Mouse (Mus musculus): ENCODE results near the gene Gpt2. TPM values are rescaled to one million over a fixed set of nuclear protein-coding genes. Genes with fewer than 3 reads are reported as not detected.
A peak's percentile ranks its signal among the peaks of the same experiment; 100 is the strongest.

Gpt2 gene
- polyA plus RNA-seq, 1 experiment from 2014 or later: 25.7 TPM

DNA sequence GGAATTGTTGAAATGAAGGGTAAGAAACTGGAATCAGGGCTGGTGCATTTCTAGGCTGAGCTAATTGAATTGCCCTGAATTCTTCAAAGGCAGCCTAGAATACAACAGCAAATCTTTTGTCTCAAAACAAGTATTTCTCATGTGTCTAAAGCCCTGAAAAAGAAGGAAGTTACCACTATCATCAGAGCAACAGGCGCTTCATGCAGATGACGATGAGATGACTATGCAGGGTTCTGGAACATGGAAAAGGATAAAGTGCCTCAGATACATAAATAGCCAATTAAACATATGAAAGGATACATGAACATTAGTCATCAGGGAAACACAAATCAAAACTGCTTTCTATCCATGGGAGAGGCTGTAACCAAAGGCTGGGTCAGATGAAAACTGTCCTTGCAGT is 44.0 kb downstream of the Gpt2 start:
- peaks cover 19% of the 10 kb centered on the region for H3K36me3 ChIP-seq (ENCODE audit: control insufficient read depth, insufficient read depth, low read length)
- ATAC-seq (replicated peaks; ENCODE audit: low FRiP score): no peak
- no peak overlapping the region for H3K27ac ChIP-seq (ENCODE audit: low read depth, low read length)
- H3K4me1 ChIP-seq (replicated peaks; ENCODE audit: control insufficient read depth, insufficient read depth, low read length): no peaks in the 10 kb centered on the region
- H3K4me3 ChIP-seq (ENCODE audit: low read depth, low read length): no peak overlapping the region
- 90% methylated on average over 2 of the region's 2 CpGs for WGBS
- no peaks in the 10 kb centered on the region for H3K9me3 ChIP-seq (ENCODE audit: control insufficient read depth, low read length)
- no peak overlapping the region for H3K9ac ChIP-seq (ENCODE audit: low read depth, low read length)
- H3K27me3 ChIP-seq (replicated peaks; ENCODE audit: control insufficient read depth, insufficient read depth, low read length): no peaks in the 10 kb centered on the region
- no peak overlapping the region for H3K4me2 ChIP-seq
- DNase-seq (ENCODE audit: low spot score): no peak

- Histone ChIP-seq H3K4me3 (ENCODE audit: low read depth, low read length) (no peak overlapping the region), H3K4me2 (no peak overlapping the region), H3K4me1 (replicated peaks; ENCODE audit: control insufficient read depth, insufficient read depth, low read length) (peaks cover 3% of the 10 kb centered on the region; the same call in 1 of the 2 replicates), H3K9ac (ENCODE audit: low read depth, low read length) (no peak overlapping the region), H3K9me3 (ENCODE audit: control insufficient read depth, low read length) (no peaks in the 10 kb centered on the region), H3K27me3 (replicated peaks; ENCODE audit: control insufficient read depth, insufficient read depth, low read length) (no peaks in the 10 kb centered on the region), H3K36me3 (ENCODE audit: control insufficient read depth, insufficient read depth, low read length) (peaks cover 36% of the 10 kb centered on the region), H3K27ac (ENCODE audit: low read depth, low read length) (no peak overlapping the region)
- DNase-seq (ENCODE audit: low spot score) (no peak), ATAC-seq (replicated peaks; ENCODE audit: low FRiP score) (no peak)
- WGBS: 93% methylated on average over 1 of the region's 1 CpGs
Observed at GRCm38 (mm10) chr8:85551934-85552333, 59.6 kb downstream of the Gpt2 start.

GRCm38 (mm10) chr8:85554391-85555180 is 62.2 kb downstream of the Gpt2 start:
- ATAC-seq (replicated peaks; ENCODE audit: low FRiP score) (peak; percentile 88), DNase-seq (ENCODE audit: low spot score) (no peak)
- Histone ChIP-seq H3K27ac (ENCODE audit: low read depth, low read length) (peak overlapping the region; percentile 82), H3K36me3 (ENCODE audit: control insufficient read depth, insufficient read depth, low read length) (peaks cover 17% of the 10 kb centered on the region), H3K27me3 (replicated peaks; ENCODE audit: control insufficient read depth, insufficient read depth, low read length) (no peaks in the 10 kb centered on the region), H3K4me1 (replicated peaks; ENCODE audit: control insufficient read depth, insufficient read depth, low read length) (peaks cover 3% of the 10 kb centered on the region; the same call in 1 of the 2 replicates), H3K4me2 (peak overlapping the region; percentile 77), H3K9me3 (ENCODE audit: control insufficient read depth, low read length) (no peaks in the 10 kb centered on the region), H3K9ac (ENCODE audit: low read depth, low read length) (peak overlapping the region; percentile 89), H3K4me3 (ENCODE audit: low read depth, low read length) (peak overlapping the region; percentile 97)
- WGBS: under 1% methylated on average over 63 of the region's 66 CpGs

- peak within 1 kb of the TSS; percentile 97 for H3K4me3 ChIP-seq (ENCODE audit: low read depth, low read length)
- peak within 1 kb of the TSS; percentile 89 for H3K9ac ChIP-seq (ENCODE audit: low read depth, low read length)
- H3K4me1 ChIP-seq (replicated peaks; ENCODE audit: control insufficient read depth, insufficient read depth, low read length): peaks cover 3% of the 10 kb centered on the region; the same call in 1 of the 2 replicates
- H3K4me2 ChIP-seq: peak within 1 kb of the TSS; percentile 78
- DNase-seq (ENCODE audit: low spot score): peak; percentile 94
- H3K36me3 ChIP-seq (ENCODE audit: control insufficient read depth, insufficient read depth, low read length): peaks cover 17% of the 10 kb centered on the region
- H3K27me3 ChIP-seq (replicated peaks; ENCODE audit: control insufficient read depth, insufficient read depth, low read length): no peaks in the 10 kb centered on the region
- ATAC-seq (replicated peaks; ENCODE audit: low FRiP score): peak; percentile 94
- peak within 1 kb of the TSS; percentile 82 for H3K27ac ChIP-seq (ENCODE audit: low read depth, low read length)
- no peaks in the 10 kb centered on the region for H3K9me3 ChIP-seq (ENCODE audit: control insufficient read depth, low read length)
- WGBS: under 1% methylated on average over 59 of the region's 77 CpGs
Observed at GRCm38 (mm10) chr8:85555181-85556145, 63.1 kb downstream of the Gpt2 start, which contains the start of gene Dnaja2. Gene Dnaja2 (minus strand): TSS chr8:85555344.

- Histone ChIP-seq H3K4me2 (no peak overlapping the region), H3K9me3 (ENCODE audit: control insufficient read depth, low read length) (no peaks in the 10 kb centered on the region), H3K4me3 (ENCODE audit: low read depth, low read length) (no peak overlapping the region), H3K36me3 (ENCODE audit: control insufficient read depth, insufficient read depth, low read length) (peaks cover 5% of the 10 kb centered on the region; the same call in 1 of the 2 replicates), H3K27me3 (replicated peaks; ENCODE audit: control insufficient read depth, insufficient read depth, low read length) (no peaks in the 10 kb centered on the region), H3K4me1 (replicated peaks; ENCODE audit: control insufficient read depth, insufficient read depth, low read length) (peaks cover 3% of the 10 kb centered on the region; the same call in 1 of the 2 replicates), H3K9ac (ENCODE audit: low read depth, low read length) (no peak overlapping the region), H3K27ac (ENCODE audit: low read depth, low read length) (no peak overlapping the region)
- WGBS: 70% methylated on average over 2 of the region's 2 CpGs
- ATAC-seq (replicated peaks; ENCODE audit: low FRiP score) (no peak), DNase-seq (ENCODE audit: low spot score) (no peak)
Observed at GRCm38 (mm10) chr8:85556986-85557600, 64.7 kb downstream of the Gpt2 start.

DNA sequence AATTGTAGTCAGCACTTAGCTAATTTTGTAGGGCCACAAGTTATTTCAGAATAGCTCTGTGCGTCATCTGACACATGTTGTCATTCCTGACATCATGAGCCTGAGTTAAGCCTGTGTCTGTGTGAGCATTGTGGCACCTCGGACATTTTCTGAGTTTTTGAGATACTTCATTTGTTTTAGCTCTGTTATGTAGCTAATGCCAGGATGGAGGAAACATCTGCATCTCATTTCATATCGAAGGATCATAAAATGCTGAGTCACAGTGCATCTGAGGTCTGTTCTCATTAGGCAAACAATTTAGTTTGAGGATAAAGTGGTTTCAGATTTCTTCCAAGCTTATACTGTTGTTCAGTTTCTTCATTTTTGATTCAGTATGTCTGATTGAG is 65.2 kb downstream of the Gpt2 start:
- H3K9me3 ChIP-seq (ENCODE audit: control insufficient read depth, low read length): no peaks in the 10 kb centered on the region
- H3K27ac ChIP-seq (ENCODE audit: low read depth, low read length): no peak overlapping the region
- H3K4me3 ChIP-seq (ENCODE audit: low read depth, low read length): no peak overlapping the region
- ATAC-seq (replicated peaks; ENCODE audit: low FRiP score) (no peak), DNase-seq (ENCODE audit: low spot score) (no peak)
- no peaks in the 10 kb centered on the region for H3K27me3 ChIP-seq (replicated peaks; ENCODE audit: control insufficient read depth, insufficient read depth, low read length)
- no peak overlapping the region for H3K9ac ChIP-seq (ENCODE audit: low read depth, low read length)
- peaks cover 3% of the 10 kb centered on the region; the same call in 1 of the 2 replicates for H3K36me3 ChIP-seq (ENCODE audit: control insufficient read depth, insufficient read depth, low read length)
- no peak overlapping the region for H3K4me2 ChIP-seq
- peaks cover 3% of the 10 kb centered on the region; the same call in 1 of the 2 replicates for H3K4me1 ChIP-seq (replicated peaks; ENCODE audit: control insufficient read depth, insufficient read depth, low read length)
- 76% methylated on average over 3 of the region's 3 CpGs for WGBS

GRCm38 (mm10) chr8:85559201-85559600 is 66.8 kb downstream of the Gpt2 start:
- WGBS: 69% methylated on average over 1 of the region's 1 CpGs
- Histone ChIP-seq H3K9ac (ENCODE audit: low read depth, low read length) (no peak overlapping the region), H3K27ac (ENCODE audit: low read depth, low read length) (no peak overlapping the region)

GRCm38 (mm10) chr8:85559966-85560365 is 67.6 kb downstream of the Gpt2 start:
- DNase-seq (ENCODE audit: low spot score) (no peak), ATAC-seq (replicated peaks; ENCODE audit: low FRiP score) (no peak)
- Histone ChIP-seq H3K27ac (ENCODE audit: low read depth, low read length) (no peak overlapping the region), H3K9ac (ENCODE audit: low read depth, low read length) (no peak overlapping the region), H3K4me1 (replicated peaks; ENCODE audit: control insufficient read depth, insufficient read depth, low read length) (peaks cover 3% of the 10 kb centered on the region; the same call in 1 of the 2 replicates), H3K27me3 (replicated peaks; ENCODE audit: control insufficient read depth, insufficient read depth, low read length) (no peaks in the 10 kb centered on the region), H3K4me2 (no peak overlapping the region), H3K4me3 (ENCODE audit: low read depth, low read length) (no peak overlapping the region), H3K9me3 (ENCODE audit: control insufficient read depth, low read length) (no peaks in the 10 kb centered on the region), H3K36me3 (ENCODE audit: control insufficient read depth, insufficient read depth, low read length) (no peaks in the 10 kb centered on the region)
- WGBS: 57% methylated on average over 2 of the region's 2 CpGs

More at GRCm38 (mm10) chr8:85559201-85559600, 66.8 kb downstream of the Gpt2 start:
- H3K4me3 ChIP-seq (ENCODE audit: low read depth, low read length): no peak overlapping the region
- H3K36me3 ChIP-seq (ENCODE audit: control insufficient read depth, insufficient read depth, low read length): no peaks in the 10 kb centered on the region
- ATAC-seq (replicated peaks; ENCODE audit: low FRiP score): no peak
- no peak for DNase-seq (ENCODE audit: low spot score)
- peaks cover 3% of the 10 kb centered on the region; the same call in 1 of the 2 replicates for H3K4me1 ChIP-seq (replicated peaks; ENCODE audit: control insufficient read depth, insufficient read depth, low read length)
- no peaks in the 10 kb centered on the region for H3K9me3 ChIP-seq (ENCODE audit: control insufficient read depth, low read length)
- no peak overlapping the region for H3K4me2 ChIP-seq
- H3K27me3 ChIP-seq (replicated peaks; ENCODE audit: control insufficient read depth, insufficient read depth, low read length): no peaks in the 10 kb centered on the region
